Comparison of ENCODE assay signal across 8 mouse cellular contexts in the genomic region with DNA sequence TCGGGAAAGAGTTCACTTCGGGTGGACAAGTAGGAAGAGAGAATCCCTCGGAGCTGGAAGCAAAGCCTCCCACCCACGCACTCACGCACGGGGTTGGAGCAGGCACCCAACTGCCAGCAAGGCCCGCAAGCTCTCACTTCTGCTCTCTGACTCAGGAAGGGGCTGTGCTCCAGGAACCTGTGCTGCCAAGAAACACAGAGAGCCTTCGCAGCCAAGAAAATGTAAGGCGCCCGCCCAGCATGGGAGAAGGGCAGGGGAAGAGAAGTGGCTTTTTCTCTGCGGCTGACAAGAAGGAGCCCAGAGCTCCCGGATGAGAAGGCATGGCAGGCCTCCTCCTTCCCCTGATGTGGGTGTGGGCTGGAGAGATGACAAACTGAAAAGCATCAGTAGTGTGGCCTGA.
A peak's percentile ranks its signal among the peaks of the same experiment; 100 is the strongest.
DNase-seq lines count a peak whose midpoint lies in the region.

No protein-coding gene starts in this region.

- DNase-seq in layer of hippocampus, adult 18-20 months (ENCODE audit: low spot score in 2 of 2), result peak; percentile 37 to 46
- no peak for DNase-seq in layer of hippocampus, postnatal 25 days (ENCODE audit: extremely low spot score in 1 of 2, low spot score in 1 of 2)
- DNase-seq in cerebellum, postnatal 14 days, result peak; percentile 35 to 67
- peak; percentile 20 to 33 for DNase-seq in heart, adult 9 months (ENCODE audit: low spot score in 2 of 2)
- DNase-seq in right cerebral cortex, adult 2 months (ENCODE audit: low spot score in 2 of 2), result peak; percentile 64 to 72
- DNase-seq in embryo, embryonic 10.5 days (ENCODE audit: low spot score), result no peak
- no peak for DNase-seq in kidney, adult 11 months
- DNase-seq in spleen, adult 12 weeks (ENCODE audit: low spot score), result no peak

Comparison
In these comparisons a context has a peak if more than half of its experiments do, and no peak if none do; other contexts are left out.
1. DNase-seq: peak in layer of hippocampus, adult 18-20 months (2 of 2), cerebellum, postnatal 14 days (2 of 2), heart, adult 9 months (2 of 2) and right cerebral cortex, adult 2 months (2 of 2); none in layer of hippocampus, postnatal 25 days (0 of 2), embryo, embryonic 10.5 days (single experiment), kidney, adult 11 months (single experiment) and spleen, adult 12 weeks (single experiment).